Mouse (Mus musculus) lung, adult 18-20 months (tissue): ENCODE measurements around the gene Nuak2.

Experiments
- DNase-seq, 2 experiments: peaks; one replicate each; pipeline ENCODE4 v3.0.0; 2022; ENCODE audit warnings: mixed read lengths in 2 of 2

Nuak2 gene

DNA sequence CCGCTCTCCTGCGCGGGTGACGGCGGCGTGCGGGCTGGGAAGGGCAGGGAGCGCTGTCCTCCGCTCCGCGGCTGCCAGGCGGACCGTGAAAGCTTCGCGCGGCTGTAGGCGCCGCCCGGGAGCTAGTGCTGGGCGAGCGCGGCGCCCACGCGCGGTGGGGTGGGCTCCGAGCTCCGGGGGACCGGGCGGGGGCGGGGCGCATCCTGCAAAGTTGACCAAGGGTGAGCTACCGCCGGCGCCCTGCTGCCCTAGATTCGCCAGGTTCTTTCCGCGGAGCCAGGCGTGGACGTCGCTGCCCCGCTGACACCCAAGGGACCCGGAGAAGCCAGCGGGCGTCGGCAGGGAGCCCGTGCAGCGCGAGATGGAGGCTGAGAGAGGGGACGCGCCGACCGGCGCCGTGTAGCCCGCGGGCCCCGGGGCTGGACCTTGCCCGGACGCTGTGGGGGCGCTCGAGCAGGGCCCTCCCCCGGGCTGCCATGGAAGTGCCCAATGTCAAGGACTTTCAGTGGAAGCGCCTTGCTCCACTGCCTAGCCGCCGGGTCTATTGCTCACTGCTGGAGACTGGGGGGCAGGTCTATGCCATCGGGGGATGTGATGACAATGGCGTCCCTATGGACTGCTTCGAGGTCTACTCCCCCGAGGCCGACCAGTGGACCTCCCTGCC, 17.0 kb upstream of the Nuak2 start:
- peak; percentile 31 to 51 for DNase-seq

DNA sequence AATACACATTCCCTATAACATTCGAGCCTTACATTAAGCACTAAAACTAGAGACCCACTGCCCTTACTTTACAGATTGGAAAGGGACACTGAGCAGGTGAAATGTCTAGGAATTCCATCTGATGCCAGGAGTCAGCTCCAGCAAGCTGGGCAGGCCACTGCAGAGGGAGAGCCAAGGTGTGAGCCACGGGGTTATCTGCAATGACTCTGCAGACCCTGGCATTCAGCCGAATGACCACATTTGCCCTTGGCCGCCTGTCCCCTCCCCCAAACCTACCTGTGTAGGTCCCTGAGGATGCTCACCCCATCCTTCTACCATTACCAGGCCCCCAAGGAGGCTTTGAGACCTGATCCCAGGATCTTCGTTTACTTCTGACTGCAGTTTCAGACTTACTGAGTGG, 16.2 kb upstream of the Nuak2 start:
- DNase-seq, result no peak

DNA sequence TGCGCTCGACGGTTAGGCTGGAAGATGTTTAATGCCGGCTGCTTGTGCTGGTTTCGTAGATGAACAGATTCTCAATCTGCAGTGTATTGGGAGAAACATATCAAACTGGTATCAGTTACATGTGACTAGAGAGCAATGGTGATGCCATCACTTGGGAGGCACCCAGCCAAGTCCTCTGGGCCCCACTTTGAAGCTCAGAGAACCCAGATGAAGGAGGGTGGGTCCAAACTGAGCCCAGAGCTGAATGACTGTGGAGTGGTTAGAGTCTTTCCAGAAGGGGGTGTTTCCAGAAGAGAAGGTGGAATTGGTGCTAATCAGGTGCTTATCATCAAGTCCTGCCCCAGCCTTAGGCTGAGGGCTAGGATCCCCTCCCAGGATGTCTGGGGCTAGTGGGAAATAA, 14.7 kb upstream of the Nuak2 start:
- no peak for DNase-seq

DNA sequence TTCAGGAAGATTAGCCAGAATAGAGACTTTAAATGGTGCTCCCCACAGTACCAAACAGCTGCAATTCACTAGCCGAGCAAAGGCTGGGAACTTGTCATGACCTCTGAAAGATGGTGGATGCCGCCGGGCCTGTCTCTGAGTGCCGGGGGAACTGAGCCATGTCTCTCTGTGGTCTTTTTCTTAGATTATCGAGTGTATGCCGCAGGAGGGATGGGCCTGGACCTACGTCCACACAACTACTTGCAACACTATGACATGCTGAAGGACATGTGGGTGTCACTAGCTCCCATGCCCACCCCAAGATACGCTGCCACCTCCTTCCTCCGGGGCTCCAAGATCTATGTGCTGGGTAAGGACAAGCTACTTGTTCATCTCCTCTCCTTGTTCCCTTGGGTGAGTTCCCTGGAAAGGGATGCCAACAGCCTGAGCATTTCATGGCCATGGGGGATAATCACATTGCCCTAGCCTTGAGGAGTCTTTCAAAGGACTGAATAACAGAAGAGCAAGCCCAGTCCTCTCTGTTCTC, 13.5 kb upstream of the Nuak2 start:
- no peak for DNase-seq

DNA sequence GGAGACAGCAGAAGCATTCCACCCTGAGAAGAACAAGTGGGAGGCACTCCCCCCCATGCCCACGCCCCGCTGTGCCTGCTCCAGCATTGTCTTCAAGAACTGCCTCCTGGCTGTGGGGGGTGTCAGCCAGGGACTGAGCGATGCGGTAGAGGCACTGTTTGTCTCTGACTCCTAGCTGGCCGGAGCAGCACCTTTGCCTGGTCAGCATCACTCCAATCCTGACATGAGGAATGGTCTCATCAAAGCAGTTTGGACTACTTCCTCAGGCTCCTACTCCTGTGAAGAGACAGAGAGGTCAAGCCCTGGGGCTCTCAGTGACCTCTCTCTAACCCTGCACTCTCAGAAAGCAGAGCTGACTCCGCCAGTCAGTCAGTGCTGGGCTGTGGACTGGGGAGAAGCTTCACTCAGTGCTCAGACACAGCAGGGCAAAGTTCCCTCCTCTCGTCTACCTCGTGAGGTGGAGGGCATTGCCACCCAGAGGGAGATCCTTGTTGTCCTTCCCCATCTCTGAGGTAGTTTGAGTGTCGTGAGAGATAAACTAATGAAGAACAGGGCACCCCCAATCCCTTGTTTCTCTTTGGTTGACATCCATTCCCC, 11.2 kb upstream of the Nuak2 start:
- no peak for DNase-seq

DNA sequence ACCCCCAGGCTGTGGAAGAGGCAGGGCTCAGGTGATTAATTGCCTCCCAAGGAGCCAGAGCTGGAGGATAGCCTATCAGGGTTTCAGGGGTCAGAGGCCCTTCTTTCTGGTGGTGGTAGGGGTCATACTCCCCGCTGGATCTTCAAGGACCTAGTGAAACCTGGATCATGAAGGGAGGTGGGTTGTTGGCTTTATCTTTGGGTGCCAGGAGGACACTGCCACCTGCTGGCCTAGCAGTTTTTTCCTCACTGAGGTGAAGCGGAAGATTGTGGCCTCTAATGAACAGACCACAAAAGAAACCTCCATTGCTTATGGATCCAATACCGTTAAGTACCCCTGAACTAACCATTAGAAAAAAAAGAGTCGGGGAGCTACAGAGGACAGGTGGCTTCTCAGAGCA, 9.8 kb upstream of the Nuak2 start:
- DNase-seq, result peak; percentile 58 to 66

DNA sequence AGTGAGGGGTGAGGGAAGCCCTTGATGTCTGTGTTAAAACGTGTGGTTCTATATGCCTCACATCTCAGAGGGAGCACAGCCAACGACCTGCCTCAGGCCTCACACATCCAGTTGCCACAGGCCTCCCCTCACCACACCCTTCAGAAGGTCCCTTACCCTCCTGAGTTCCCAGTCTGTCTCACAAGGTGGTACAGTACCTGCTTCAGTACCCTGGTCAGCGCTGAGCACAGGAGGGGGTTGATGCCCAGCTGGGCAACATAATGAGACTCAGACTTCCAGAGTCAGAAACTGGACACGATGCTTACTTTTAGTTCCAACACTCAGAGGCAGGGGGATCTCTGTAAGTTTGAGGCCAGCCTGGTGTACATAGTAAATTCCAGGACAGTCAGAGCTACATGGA, 9.1 kb upstream of the Nuak2 start:
- DNase-seq, result no peak

DNA sequence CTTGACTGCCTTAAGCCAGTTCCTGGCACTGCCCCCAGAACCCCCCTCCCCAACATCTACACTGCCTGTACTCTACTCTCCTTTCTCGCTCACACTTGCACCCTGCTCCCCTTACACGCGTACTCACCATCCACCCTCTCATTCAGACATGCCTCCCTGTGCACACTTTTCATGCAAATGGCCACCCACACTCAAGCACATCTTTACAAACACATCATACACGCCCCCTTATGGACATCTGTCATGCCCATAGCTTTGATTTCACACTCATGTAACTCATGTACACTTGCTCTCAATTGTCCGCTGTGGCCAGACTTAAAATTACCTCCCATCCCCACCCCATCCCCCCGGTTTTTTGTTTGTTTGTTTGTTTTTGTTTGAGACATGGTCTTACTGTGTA, 8.0 kb upstream of the Nuak2 start:
- no peak for DNase-seq

DNA sequence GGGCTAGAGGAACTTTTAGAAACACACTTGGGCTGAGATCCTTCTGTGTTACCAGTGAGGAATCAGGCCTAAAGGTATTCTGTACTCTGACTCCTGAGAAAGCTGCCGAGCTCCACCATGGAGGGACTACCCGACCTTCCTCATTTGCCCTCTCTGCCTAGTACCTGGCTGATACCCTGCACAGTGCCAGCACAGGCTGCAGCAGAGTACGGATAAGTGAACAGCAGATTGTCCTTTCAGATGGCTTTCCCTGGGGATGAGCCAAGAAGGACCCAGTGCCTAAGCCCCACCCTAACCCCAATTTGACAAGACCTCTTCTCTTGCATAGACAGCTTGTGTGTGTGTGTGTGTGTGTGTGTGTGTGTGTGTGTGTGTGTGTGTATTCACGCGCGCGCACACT, 7.3 kb upstream of the Nuak2 start:
- DNase-seq, result no peak

DNA sequence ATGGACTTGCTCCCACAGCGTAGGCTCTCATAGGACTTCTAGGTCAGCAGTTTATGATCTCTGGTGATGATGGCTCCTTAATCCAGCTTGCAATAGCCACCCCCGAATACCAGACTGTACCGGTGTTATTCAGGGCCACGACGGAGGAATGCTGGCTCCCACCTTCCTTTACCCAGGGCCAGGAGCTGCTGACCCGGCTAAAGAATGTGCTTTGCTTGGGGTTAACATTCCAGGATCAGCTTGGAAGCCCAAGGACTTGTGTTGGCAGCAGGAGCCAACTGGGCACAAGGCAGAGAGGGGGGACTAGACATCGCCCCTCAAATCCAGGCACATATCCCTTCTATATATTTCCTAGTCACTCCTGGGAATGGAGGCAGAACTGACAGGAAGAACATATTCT, 5.2 kb upstream of the Nuak2 start:
- DNase-seq, result no peak

DNA sequence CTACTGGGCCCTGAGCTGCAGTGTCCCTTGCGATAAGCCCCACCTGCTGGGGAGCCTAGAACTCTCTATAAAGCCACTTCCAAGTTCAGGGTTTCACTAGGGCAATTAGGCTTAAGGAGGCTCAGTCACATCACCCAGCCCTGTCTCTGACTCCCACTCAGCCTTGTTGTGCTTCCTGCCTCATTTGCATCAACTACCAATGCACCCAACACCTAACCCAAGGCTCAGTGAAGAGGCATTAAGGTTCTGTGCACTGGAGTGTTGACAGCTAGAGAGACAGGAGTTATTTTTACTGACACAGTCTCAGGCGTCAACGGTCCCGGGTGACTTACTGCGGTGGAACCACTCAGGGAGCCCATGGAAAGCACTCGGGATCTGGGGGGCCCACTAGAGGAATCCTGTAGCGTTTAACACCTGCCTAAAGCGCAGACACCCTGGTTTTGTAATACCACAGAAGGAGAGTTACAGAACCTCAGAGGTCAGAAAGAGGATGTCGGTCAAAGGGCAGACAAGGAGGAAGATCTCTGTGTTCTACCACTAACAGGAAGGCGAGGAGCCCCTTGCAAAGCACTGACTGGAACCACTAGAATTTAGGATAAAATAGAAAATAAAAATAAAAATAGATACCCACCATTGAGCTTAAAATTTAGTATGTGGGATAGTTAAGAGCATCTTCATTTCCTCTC, 4.6 kb upstream of the Nuak2 start:
- DNase-seq, result peak in 1 of 2 experiments; percentile 24

DNA sequence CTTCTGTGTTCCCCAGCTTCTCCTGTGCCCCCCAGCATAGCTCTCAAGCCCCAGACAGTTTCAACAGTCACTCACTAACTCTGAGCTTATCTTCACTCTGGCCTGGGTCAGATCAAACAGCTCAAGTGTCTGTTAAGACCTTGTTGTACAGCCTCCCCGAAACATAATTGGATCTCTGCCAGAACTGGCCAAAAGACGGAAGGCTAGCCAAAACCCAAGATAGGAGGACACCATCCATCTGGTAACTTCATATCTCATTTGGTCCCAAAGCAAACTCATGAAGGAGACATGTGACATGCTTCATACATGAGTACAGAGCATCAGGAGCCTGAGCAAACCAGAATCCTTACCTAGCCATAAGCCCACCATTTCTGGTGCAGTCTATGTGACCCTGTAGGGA, 3.9 kb upstream of the Nuak2 start:
- peak in 1 of 2 experiments; percentile 40 for DNase-seq

DNA sequence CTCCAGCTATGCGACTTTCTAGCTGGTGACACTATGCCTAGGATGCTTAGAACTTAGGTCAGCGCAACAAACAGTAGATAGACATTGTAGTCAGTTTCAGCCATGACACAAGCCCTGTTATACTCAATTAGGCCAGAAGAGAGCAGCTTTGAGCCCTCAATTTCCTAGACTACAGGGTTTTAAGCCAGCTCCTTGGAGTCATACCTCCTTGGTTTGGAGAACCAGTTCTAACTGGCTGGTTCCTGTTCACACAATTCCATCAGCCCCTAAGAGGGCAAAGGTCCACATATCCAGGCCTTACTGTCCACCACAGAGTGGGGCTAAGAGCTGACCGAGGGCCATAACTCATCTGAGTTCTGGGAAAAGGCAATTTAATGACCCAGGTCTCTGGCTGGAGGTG, 3.2 kb upstream of the Nuak2 start:
- peak; percentile 50 to 77 for DNase-seq

DNA sequence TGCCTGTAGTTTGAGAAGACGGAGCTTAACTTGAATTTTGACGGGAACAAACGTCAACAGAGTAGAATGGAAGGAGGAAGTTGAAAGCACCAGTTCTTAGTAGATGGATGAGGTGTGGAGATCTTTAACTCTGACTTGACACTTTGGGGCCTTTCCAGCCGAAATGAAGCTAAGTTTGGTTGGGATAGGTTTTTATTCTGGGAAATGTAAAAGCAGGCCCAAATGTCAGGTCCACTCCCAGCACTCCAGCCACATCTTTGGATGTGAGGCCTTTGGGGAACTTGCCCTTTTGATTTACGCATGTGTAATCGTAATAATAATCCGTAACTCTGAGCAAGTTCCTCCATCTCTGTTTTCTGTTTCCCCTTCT, 684 bp downstream of the Nuak2 start:
- DNase-seq, result no peak

DNA sequence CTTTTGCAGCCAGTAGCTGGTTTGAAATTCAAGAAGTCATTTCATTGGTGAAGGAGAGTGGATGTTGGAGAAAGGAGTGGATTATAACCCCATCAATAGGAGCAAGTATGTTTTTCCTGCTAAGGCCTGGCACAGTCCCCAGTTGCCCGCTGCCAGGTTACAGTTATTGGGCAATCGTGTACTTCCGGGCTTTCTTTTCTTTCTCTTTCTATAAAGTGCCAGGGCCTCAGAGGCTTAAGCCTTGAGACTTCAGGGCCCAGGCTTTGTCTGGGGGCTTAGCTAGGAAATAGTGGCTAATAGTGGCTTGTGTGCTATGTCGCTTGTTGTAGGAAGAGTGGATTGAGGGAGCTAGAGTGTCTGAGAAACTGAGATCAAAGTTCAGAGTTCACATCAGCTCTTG, 1.5 kb downstream of the Nuak2 start:
- peak; percentile 86 to 90 for DNase-seq

DNA sequence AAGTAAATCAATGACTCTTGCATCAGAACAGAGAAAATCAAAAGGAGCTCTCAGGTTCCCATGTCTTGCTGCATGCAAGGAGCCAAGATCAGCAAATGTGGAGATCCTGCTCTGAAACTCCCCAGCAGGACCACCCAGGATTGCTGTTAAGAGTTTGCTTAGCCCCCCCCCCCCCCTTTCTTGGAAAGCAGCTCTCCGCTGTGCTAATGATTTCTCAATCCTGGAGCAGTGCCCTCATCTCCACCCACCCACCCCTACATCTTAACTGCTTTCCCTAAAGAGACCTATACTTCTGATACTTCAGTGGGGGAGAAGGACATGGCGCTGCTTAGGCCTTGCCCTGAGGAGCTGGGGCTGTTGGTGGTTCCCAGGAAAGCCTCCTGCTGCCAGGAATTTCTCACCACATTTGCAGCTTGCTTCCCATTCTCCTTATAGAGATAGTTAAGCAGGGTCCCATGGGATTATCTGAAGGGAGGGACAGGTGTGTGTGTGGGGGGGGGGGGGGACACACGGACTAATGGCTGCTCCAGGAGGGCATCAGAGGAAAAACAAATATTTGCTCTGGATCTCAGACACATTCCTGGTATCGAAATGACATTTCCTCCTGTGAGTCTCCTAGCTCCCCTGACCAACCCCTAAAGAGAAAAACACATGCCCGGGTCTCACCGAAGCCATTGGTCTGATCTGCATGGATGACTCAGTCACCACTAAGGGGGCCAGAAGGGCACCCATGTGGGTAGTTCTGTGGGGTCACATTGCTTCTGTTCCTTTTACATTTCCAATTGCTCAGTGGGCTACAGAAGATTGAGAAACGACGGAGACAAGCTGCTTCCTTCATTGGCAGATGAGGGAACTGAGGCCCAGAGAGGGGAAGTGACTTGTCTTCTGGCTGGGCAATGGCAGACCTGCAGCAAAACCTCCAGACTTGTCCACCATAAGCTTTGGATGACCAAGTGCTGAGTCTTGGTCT, 2.3 kb downstream of the Nuak2 start:
- DNase-seq, result no peak

DNA sequence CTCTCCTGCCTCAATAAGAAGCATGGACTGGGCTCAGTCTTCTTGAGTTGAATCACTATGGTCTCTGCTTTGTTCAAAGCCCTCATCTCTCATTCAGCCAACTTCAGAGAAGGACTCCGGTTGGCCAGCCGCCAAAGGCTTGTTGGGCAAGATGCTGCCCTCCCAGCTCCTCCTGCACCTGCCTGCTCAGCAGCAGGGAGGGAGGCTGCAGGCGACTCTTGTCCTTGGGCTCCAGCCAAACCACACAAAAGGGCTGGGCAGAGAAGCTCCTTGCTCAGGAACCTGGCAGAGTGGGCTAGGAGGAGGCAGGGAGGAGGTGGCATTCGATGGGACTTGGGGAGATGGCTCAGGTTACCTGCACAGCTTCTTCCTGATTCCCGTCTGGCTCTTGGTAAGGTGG, 3.3 kb downstream of the Nuak2 start:
- DNase-seq, result peak; percentile 93 to 96

DNA sequence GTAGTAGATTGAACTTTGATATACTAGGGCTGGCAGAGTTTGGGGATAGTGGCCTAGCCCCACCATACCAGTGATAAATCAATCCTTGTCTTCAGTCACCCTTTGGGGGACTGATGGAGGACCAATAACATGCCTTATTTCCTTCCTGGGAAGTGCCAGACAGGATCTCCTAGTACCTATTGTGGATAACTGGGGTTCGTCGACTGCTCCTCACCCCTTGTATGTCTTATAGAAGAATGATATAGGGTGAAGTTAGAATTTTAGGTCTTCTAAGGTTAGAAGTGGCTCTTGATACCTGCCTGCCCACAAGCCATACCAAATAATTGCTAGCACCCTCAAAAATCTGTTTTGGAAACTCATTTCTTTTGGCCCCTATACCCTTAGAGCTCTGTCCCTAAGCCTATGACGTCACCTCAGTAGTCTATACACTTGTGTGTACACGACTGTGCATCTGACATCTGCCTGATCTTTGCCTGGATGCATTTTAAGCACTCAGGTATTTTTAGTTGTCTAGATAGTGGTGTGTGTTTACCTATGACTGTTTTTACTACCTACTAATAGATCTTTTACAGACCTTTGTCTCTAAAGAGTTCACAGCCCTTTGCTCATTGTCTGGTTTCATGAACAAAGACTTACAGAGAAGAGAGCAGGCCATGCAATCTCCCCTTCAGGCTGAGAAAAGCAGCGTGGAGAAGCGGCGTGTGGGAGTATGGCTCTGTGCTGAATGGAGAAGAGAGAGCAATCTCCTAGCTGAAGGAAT, 6.1 kb downstream of the Nuak2 start:
- DNase-seq, result no peak

DNA sequence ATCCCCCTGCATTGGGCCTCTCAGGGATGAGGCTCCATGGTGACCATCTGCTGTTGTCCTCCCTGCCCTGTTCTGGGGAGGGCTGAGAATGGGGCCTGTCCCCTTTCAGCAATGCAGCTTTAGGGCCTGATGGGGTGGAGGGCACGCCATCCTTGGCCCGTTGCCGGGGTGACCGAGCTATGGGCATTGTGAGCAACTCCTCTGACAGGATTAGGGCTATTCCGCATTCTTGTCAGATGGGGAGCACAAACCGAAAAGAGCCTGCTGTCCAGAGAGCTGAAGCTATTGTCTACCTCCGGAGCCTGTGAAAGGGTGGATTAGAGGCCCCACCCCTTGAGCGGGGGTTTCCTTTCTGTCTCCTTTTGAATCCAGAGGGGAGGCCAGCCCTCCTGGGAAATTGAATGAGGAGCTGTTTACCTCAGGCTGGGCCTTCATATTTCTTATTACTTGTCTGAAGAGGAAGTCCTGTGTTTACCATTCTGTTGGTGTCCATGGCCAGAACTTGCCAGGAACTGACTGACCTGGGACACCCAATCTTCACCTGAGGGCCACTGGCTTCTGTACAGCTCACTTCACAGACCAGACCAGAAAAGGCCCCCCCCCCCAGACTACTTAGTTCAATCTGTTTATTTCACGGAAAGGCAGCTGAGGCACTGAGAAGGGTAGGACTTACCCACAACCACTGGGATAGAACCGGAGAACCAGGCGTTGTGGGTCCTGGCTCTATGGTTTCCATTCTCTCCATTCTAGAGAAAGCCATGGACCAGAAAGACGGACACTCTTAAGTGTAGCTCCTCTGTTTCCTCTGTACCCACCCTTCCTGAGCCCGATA, 7.0 kb downstream of the Nuak2 start:
- peak; percentile 63 to 78 for DNase-seq

DNA sequence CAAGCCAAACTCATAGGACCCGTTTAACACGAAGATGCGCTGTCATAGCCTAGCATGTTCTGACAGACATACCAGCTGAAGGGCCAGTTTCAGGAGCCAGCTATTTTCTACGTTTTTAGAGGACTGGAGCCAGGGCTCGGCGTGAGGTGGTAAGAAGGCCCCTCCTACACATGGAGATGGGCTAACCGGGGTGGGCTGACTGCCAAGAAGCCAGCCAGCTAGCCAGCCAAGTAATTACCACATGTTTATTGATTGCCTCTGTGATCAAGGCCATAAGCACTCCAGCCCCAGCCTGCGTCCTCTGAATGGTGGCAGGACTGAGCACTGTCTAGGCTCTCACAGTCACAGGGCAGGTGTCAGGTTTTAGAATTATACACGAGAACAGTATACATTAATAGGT, 10.9 kb downstream of the Nuak2 start:
- DNase-seq, result peak in 1 of 2 experiments; percentile 30

DNA sequence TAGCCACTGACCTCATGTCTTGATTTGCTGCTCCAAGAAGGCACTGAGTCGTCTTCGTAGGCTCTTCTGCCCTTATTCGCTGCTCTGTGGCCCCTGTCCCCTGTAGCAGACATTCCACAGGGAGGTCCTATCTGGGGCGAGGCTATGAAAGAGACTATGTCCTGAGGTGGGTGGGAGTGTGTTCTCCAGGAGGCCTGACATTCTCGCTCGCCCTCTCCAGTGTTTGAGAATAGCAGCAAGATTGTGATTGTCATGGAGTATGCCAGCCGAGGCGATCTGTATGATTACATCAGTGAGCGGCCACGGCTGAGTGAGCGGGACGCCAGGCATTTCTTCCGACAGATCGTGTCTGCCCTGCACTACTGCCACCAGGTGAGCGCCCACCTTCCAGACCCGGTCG, 11.6 kb downstream of the Nuak2 start:
- no peak for DNase-seq
